Mouse (Mus musculus) liver, adult 2 months (tissue): Measurements from ENCODE around the gene Cldn34c3. TPM values are rescaled to one million over a fixed set of nuclear protein-coding genes. Genes with fewer than 3 reads are reported as not detected.
"Not testable (repeated sequence)": the region's sequence is repeated elsewhere in the genome, so short reads cannot be mapped to it uniquely, and the experiment has no call there.

Source experiments
- DNase-seq: peaks from one replicate; pipeline ENCODE4 v3.0.0-alpha.2; 2011; ENCODE audit warnings: low read depth, low spot score; ENCODE audit errors: extremely low read depth
- H3K27ac ChIP-seq: fragments of 200-500 bp; replicated peaks from 2 replicates; pipeline ENCODE4 v1.5.1; 2012; ENCODE audit warnings: low read depth, mild to moderate bottlenecking, control low read depth, inconsistent platforms, low read length; ENCODE audit not compliant: insufficient read depth
- H3K27me3 ChIP-seq: fragments of 200-500 bp; 2 replicates; pipeline ENCODE4 v1.6.1; 2012; ENCODE audit warnings: mild to moderate bottlenecking, moderate library complexity, low read length, inconsistent platforms; ENCODE audit not compliant: control insufficient read depth, insufficient read depth
- H3K36me3 ChIP-seq: fragments of 200-500 bp; 2 replicates; pipeline ENCODE4 v1.6.1; 2012; ENCODE audit warnings: low read length, inconsistent platforms; ENCODE audit not compliant: control insufficient read depth, insufficient read depth
- H3K4me1 ChIP-seq: fragments of 200-500 bp; 2 replicates; pipeline ENCODE4 v1.6.1; 2011; ENCODE audit warnings: low read length; ENCODE audit not compliant: control insufficient read depth, insufficient read depth
- H3K4me3 ChIP-seq: fragments of 200-500 bp; 2 replicates; pipeline ENCODE4 v1.5.1; 2011; ENCODE audit warnings: low read depth, mild to moderate bottlenecking, control low read depth, low read length, moderate library complexity; ENCODE audit not compliant: insufficient read depth
- H3K79me2 ChIP-seq: fragments of 200-500 bp; 2 replicates; pipeline ENCODE4 v1.6.1; 2012; ENCODE audit warnings: inconsistent platforms, mild to moderate bottlenecking, low read length, moderate library complexity; ENCODE audit not compliant: control insufficient read depth, insufficient read depth
- H3K9ac ChIP-seq: fragments of 200-500 bp; 2 replicates; pipeline ENCODE4 v1.6.1; 2012; ENCODE audit warnings: low read depth, mild to moderate bottlenecking, control low read depth, inconsistent platforms, low read length
- polyA plus RNA-seq: library from polyadenylated mRNA; depleted of rRNA; stranded (reverse); fragments of >200 nt; gene quantifications from 2 replicates; pipeline ENCODE4 v1.2.3, GENCODE M21; 2012; rRNA removed
- total RNA-seq: library from RNA; depleted of rRNA; stranded (reverse); fragments of >200 nt; gene quantifications from 2 replicates; pipeline ENCODE4 v1.2.3, GENCODE M21; 2014; rRNA removed

The Cldn34c3 gene
- total RNA-seq (not detected in 2 replicates), polyA plus RNA-seq (not detected in 2 replicates)

DNA sequence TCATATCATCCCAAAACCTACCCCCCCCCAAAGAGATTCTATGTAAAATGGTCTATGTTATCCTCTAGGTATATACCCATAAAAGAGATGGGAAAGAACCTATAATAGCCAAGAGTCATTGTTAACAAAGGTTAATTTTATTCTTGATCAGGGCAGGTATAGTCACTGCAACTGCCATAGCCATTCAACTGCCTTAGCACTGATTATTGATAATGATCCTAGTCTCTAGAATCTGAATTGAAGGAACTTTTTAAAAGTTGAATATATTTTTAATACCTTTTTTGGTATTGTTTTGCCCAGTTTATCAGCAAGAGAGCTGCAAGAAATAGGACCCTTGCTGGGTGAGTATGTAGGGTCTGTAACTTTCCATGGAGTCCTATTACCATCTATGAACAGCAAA lies at the start of gene Cldn34c3:
Gene Cldn34c3, plus strand, starts transcription at position 301 of the 400 bp plus-strand sequence.
- H3K27ac ChIP-seq, DNase-seq, H3K27me3 ChIP-seq, H3K4me1 ChIP-seq, H3K9ac ChIP-seq, H3K36me3 ChIP-seq, H3K79me2 ChIP-seq, H3K4me3 ChIP-seq: not testable (repeated sequence)

Other genes starting within 250 kb of the Cldn34c3 start
- gene Cldn34c2, start 212.0 kb upstream of the Cldn34c3 start, total RNA-seq = not detected in 2 replicates
- not detected in 2 replicates for gene Cldn34c2, start 212.0 kb upstream of the Cldn34c3 start, polyA plus RNA-seq
- not detected in 2 replicates for gene Gm17467, start 88.9 kb upstream of the Cldn34c3 start, total RNA-seq
- not detected in 2 replicates for gene Gm17467, start 88.9 kb upstream of the Cldn34c3 start, polyA plus RNA-seq